In the genomic region with DNA sequence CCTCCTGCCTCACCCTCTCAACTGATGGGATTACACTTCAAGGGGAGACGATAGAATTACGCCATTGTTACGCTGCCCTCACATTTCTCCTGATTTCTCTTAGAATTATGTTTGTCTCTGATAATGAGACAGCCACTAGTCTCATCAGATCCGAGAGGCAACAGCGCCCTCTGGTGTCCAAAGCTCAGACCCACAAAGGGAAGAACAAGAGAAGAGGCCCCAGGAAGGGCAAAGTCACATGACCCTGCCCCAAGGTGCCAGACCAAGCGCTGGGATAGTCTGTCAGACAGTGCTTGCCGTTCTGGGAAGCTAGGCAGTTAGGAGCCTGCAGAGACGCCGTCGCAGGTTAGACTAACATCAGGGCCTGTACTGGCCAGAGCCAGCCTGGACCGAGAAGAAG, we compare ENCODE assay signal across 8 mouse cellular contexts. TPM values are rescaled to one million over a fixed set of nuclear protein-coding genes. Genes with fewer than 3 reads are reported as not detected.
DNase-seq lines count a peak whose midpoint lies in the region; ATAC-seq and TF ChIP-seq lines count a peak whose summit lies in the region.

No protein-coding gene starts in this region.

- CTCF ChIA-PET in Patski (lab: Charles Lee) = interaction anchor here (1.2 to 3.3 kb wide), 6 partner anchors 10 to 98 kb away, joined by 3 to 13 read pairs (median 6); a partner anchor contains a TSS

- H3K27ac ChIP-seq in hindbrain, embryonic 13.5 days = no peak overlapping the region

- peak; percentile 78 for DNase-seq in Patski (ENCODE audit: low read depth, low spot score)
- peak; percentile 97 to 99 for DNase-seq in cerebellum, postnatal 14 days
- DNase-seq in frontal cortex, postnatal 14 days (ENCODE audit: low spot score in 2 of 2) = peak; percentile 83 to 94
- DNase-seq in layer of hippocampus, postnatal 14 days (ENCODE audit: low spot score in 2 of 2) = peak; percentile 95
- DNase-seq in lung, postnatal 14 days = peak; percentile 98
- DNase-seq in retina, adult 2 months (ENCODE audit: low read depth, low spot score) = peak; percentile 87
- peak; percentile 98 for DNase-seq in thymus, postnatal 25 days

- peak overlapping the region; percentile 58; the same call in 1 of the 2 replicates for H3K9ac ChIP-seq in hindbrain, embryonic 13.5 days

- peak; percentile 91 for TF ChIP-seq CTCF in Patski (IDR thresholded peaks at IDR 0.05)

- H3K4me3 ChIP-seq in hindbrain, embryonic 13.5 days = no peak overlapping the region

- no peaks in the 10 kb centered on the region for H3K9me3 ChIP-seq in hindbrain, embryonic 13.5 days

- H3K4me1 ChIP-seq in hindbrain, embryonic 13.5 days (replicated peaks) = peaks cover 21% of the 10 kb centered on the region

- ATAC-seq in Patski = peak; percentile 66
- peak; percentile 79 for ATAC-seq in hindbrain, embryonic 13.5 days (ENCODE audit: low FRiP score)

- WGBS in hindbrain, embryonic 13.5 days = 2% methylated on average over 11 of the region's 11 CpGs

- POLR2A ChIA-PET in Patski (lab: Charles Lee) = interaction anchor here (1.6 kb wide), 1 partner anchor 57 kb away, joined by 3 read pairs; no protein-coding TSS in a partner anchor

- H3K4me2 ChIP-seq in hindbrain, embryonic 13.5 days = peak overlapping the region; percentile 41

- H3K27me3 ChIP-seq in Patski = no peaks in the 10 kb centered on the region
- H3K27me3 ChIP-seq in hindbrain, embryonic 13.5 days = peaks cover 17% of the 10 kb centered on the region; the same call in 1 of the 2 replicates

- in situ Hi-C loops in Patski (cut with MboI; ENCODE audit: low pct_unique_long_range_greater_than_20kb) = no loop called here

- no peaks in the 10 kb centered on the region for H3K36me3 ChIP-seq in hindbrain, embryonic 13.5 days

RNA-seq across cellular contexts. Expression of a gene that starts 2.3 kb away (rescaled TPM):
- polyA plus RNA-seq in Patski (2021) = 117 TPM
- 43.6 and 45.0 TPM in 2 replicates for polyA plus RNA-seq in hindbrain, embryonic 13.5 days (2015; fragmentation: Nextera tagmentation; extraction: Ambion mirVana)
- 10 to 100 TPM; 41.6 to 49.5 TPM for total RNA-seq in layer of hippocampus, postnatal 14 days (2021)

RNA-seq across cellular contexts. Expression of a gene that starts 27.8 kb away (rescaled TPM):
- polyA plus RNA-seq in Patski (2021) = not detected
- not detected in 2 replicates for polyA plus RNA-seq in hindbrain, embryonic 13.5 days (2015; fragmentation: Nextera tagmentation; extraction: Ambion mirVana)
- not detected for total RNA-seq in layer of hippocampus, postnatal 14 days (2021)

RNA-seq across cellular contexts. Expression of a gene that starts 32.0 kb away (rescaled TPM):
- polyA plus RNA-seq in Patski (2021) = not detected
- 0.09 and 0.12 TPM in 2 replicates for polyA plus RNA-seq in hindbrain, embryonic 13.5 days (2015; fragmentation: Nextera tagmentation; extraction: Ambion mirVana)
- under 1 TPM; 0.14 to 0.28 TPM for total RNA-seq in layer of hippocampus, postnatal 14 days (2021)

RNA-seq across cellular contexts. Expression of a gene that starts 35.2 kb away (rescaled TPM):
- polyA plus RNA-seq in Patski (2021) = 0.09 TPM
- polyA plus RNA-seq in hindbrain, embryonic 13.5 days (2015; fragmentation: Nextera tagmentation; extraction: Ambion mirVana) = not detected in 2 replicates
- not detected for total RNA-seq in layer of hippocampus, postnatal 14 days (2021)

RNA-seq across cellular contexts. Expression of a gene that starts 49.7 kb away (rescaled TPM):
- 0.72 TPM for polyA plus RNA-seq in Patski (2021)
- 0.21 and 0.48 TPM in 2 replicates for polyA plus RNA-seq in hindbrain, embryonic 13.5 days (2015; fragmentation: Nextera tagmentation; extraction: Ambion mirVana)
- 1 to 10 TPM; 2.4 to 3.2 TPM for total RNA-seq in layer of hippocampus, postnatal 14 days (2021)
